Mouse (Mus musculus): ENCODE measurements at regions not wholly inside any gene's neighbourhood (a gene's known extent, or its start where the extent isn't known, plus 50 kb on each side); places are given as distances from the start of the nearest gene placed in this dataset.

DNA sequence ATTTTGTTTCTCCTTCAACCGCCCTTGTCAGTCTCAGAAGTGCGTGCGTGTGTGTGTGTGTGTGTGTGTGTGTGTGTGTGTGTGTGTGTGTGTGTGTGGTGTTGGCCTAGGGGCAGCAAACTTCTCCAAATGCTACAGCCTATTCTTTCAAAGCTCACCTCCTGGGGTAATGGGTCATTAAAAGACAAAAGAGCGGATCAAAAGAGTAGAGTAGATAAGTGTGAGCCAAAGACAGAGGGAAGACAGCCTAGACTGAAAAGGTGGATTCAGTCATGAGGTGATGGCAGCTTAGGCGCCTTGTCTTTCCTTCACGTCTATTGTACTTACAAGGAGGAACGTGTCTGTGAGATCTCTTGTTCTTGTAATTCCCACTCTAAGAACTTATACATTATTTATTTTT is 199.6 kb upstream of the Sash1 start:
- no peaks in the 10 kb centered on the region for H3K9me3 ChIP-seq (ENCODE audit: control insufficient read depth, low read length)

DNA sequence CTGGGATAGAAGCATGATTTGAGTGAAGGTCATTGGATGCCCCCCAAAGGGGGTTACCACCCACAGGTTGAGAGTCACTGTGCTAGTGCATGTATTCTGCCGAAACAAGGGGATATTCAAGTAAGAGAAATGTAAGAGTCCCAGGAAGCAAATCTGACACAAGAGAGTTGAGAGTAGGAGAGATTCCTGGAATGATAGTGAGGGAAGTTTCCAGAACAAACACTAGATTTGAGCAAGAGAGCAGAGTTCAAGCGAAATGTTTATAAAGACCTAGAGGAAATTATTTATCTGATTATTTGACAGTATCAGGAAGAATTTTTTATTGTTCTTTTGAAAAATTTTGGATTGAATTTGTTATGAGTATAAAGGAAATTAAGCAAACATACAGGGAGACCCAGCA is 189.0 kb upstream of the Sash1 start:
- H3K36me3 ChIP-seq (ENCODE audit: control insufficient read depth, insufficient read depth, low read length): no peaks in the 10 kb centered on the region
- H3K4me2 ChIP-seq (ENCODE audit: low read depth): no peak overlapping the region
- whole genome bisulfite sequencing: 92% methylated on average over 2 of the region's 2 CpGs
- H3K27ac ChIP-seq (ENCODE audit: low read depth, low read length): no peak overlapping the region
- H3K4me1 ChIP-seq (ENCODE audit: control insufficient read depth, insufficient read depth, low read length): no peaks in the 10 kb centered on the region
- H3K4me3 ChIP-seq (ENCODE audit: low read depth, low read length): no peak overlapping the region
- no peak for DNase-seq (ENCODE audit: low spot score)
- ATAC-seq (ENCODE audit: insufficient read depth, low FRiP score, low TSS enrichment): no peak
- H3K9me3 ChIP-seq (ENCODE audit: control insufficient read depth, low read length): no peaks in the 10 kb centered on the region
- no peak overlapping the region for H3K9ac ChIP-seq (ENCODE audit: low read length)
- no peaks in the 10 kb centered on the region for H3K27me3 ChIP-seq (ENCODE audit: control insufficient read depth, insufficient read depth, low read length)

More for the DNA sequence above, 199.6 kb upstream of the Sash1 start:
- Histone ChIP-seq H3K27ac (ENCODE audit: low read depth, low read length) (no peak overlapping the region), H3K4me3 (ENCODE audit: low read depth, low read length) (no peak overlapping the region), H3K27me3 (ENCODE audit: control insufficient read depth, insufficient read depth, low read length) (no peaks in the 10 kb centered on the region), H3K4me2 (ENCODE audit: low read depth) (no peak overlapping the region), H3K4me1 (ENCODE audit: control insufficient read depth, insufficient read depth, low read length) (no peaks in the 10 kb centered on the region), H3K9ac (ENCODE audit: low read length) (no peak overlapping the region), H3K36me3 (ENCODE audit: control insufficient read depth, insufficient read depth, low read length) (no peaks in the 10 kb centered on the region)
- ATAC-seq (ENCODE audit: insufficient read depth, low FRiP score, low TSS enrichment): no peak
- DNase-seq (ENCODE audit: low spot score): no peak
- WGBS: 53% methylated on average over 7 of the region's 7 CpGs

DNA sequence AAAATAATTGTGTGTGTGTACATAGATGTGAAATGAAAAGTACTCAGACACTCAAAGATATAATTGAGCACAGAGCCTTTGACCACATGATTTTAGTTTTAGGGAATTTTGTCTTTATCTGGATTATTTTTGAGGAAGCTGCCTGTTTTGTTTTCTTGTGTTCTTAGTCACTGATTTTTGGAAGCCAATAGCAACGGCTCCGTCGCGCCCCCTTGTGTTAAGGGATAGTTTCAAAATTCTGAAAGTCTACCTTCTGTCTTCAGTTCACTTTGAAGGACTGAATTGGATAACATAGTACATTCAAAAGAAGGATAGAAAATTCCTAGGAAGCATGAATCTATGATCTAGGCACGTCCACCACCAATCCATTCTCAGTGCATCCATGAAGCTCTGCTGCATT is 185.8 kb upstream of the Sash1 start:
- peak; percentile 23 for DNase-seq (ENCODE audit: low spot score)
- ATAC-seq (ENCODE audit: insufficient read depth, low FRiP score, low TSS enrichment): no peak
- no peak overlapping the region for H3K4me3 ChIP-seq (ENCODE audit: low read depth, low read length)
- 15% methylated on average over 5 of the region's 5 CpGs for WGBS
- no peaks in the 10 kb centered on the region for H3K36me3 ChIP-seq (ENCODE audit: control insufficient read depth, insufficient read depth, low read length)
- H3K4me1 ChIP-seq (ENCODE audit: control insufficient read depth, insufficient read depth, low read length): no peaks in the 10 kb centered on the region
- no peak overlapping the region for H3K4me2 ChIP-seq (ENCODE audit: low read depth)
- no peak overlapping the region for H3K9ac ChIP-seq (ENCODE audit: low read length)
- no peaks in the 10 kb centered on the region for H3K9me3 ChIP-seq (ENCODE audit: control insufficient read depth, low read length)
- H3K27ac ChIP-seq (ENCODE audit: low read depth, low read length): no peak overlapping the region
- no peaks in the 10 kb centered on the region for H3K27me3 ChIP-seq (ENCODE audit: control insufficient read depth, insufficient read depth, low read length)

DNA sequence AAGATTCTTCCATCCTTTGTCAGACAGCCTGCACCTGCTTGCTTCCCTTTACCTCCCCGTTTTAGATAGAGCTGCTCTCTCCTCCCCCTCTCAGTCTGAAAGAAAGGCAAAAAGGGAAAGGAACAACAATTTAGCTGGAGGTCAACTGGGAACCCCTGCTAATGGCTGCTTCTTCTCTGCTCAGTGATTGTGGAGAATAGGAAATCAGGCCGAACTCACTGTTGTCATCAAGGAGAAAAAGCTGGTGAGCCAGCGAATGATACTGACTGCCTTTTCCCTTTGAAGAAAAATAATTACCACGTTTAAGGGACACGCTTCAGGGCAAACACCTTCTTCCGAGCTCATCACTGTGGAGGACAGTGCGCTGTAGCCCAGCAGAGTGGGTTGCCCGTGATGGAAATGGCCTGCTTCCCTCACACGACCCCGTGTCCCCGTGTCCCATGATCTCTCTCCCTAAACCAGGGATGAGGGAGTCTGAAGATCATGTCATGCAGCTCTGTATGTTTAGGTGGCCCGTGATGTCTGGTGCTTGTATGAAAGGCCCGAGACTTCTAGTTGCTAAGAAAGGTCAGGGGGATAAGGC is 183.8 kb upstream of the Sash1 start:
- Histone ChIP-seq H3K27ac (ENCODE audit: low read depth, low read length) (no peak overlapping the region), H3K4me2 (ENCODE audit: low read depth) (no peak overlapping the region), H3K9ac (ENCODE audit: low read length) (no peak overlapping the region), H3K4me3 (ENCODE audit: low read depth, low read length) (no peak overlapping the region), H3K9me3 (ENCODE audit: control insufficient read depth, low read length) (no peaks in the 10 kb centered on the region), H3K27me3 (ENCODE audit: control insufficient read depth, insufficient read depth, low read length) (no peaks in the 10 kb centered on the region), H3K36me3 (ENCODE audit: control insufficient read depth, insufficient read depth, low read length) (no peaks in the 10 kb centered on the region), H3K4me1 (ENCODE audit: control insufficient read depth, insufficient read depth, low read length) (no peaks in the 10 kb centered on the region)
- DNase-seq (ENCODE audit: low spot score) (no peak), ATAC-seq (ENCODE audit: insufficient read depth, low FRiP score, low TSS enrichment) (no peak)
- WGBS: 84% methylated on average over 13 of the region's 13 CpGs

DNA sequence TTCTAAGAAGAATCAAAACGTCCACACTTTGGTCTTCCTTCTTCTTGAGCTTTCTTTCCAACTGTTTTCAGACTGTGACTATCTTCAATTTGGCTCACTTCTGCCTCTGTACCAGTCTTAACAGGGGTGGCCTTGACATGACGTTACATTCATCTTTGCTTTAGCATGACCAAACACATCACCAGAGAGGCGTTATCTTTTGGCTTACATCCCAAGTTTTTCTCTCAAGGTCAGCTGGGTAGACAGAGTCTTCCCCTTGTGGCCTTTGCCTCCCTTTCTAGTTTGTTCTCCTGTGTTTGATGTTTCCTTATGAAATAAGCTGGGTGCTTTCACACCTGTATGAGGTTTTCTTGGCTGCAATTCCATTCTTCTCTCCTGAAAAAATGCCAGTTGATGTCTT is 180.7 kb upstream of the Sash1 start:
- H3K9me3 ChIP-seq (ENCODE audit: control insufficient read depth, low read length): no peaks in the 10 kb centered on the region
- H3K27ac ChIP-seq (ENCODE audit: low read depth, low read length): no peak overlapping the region
- no peaks in the 10 kb centered on the region for H3K36me3 ChIP-seq (ENCODE audit: control insufficient read depth, insufficient read depth, low read length)
- H3K9ac ChIP-seq (ENCODE audit: low read length): no peak overlapping the region
- ATAC-seq (ENCODE audit: insufficient read depth, low FRiP score, low TSS enrichment) (no peak), DNase-seq (ENCODE audit: low spot score) (no peak)
- H3K4me1 ChIP-seq (ENCODE audit: control insufficient read depth, insufficient read depth, low read length): no peaks in the 10 kb centered on the region
- no peaks in the 10 kb centered on the region for H3K27me3 ChIP-seq (ENCODE audit: control insufficient read depth, insufficient read depth, low read length)
- H3K4me3 ChIP-seq (ENCODE audit: low read depth, low read length): no peak overlapping the region
- no peak overlapping the region for H3K4me2 ChIP-seq (ENCODE audit: low read depth)
- 85% methylated on average over 3 of the region's 3 CpGs for WGBS

DNA sequence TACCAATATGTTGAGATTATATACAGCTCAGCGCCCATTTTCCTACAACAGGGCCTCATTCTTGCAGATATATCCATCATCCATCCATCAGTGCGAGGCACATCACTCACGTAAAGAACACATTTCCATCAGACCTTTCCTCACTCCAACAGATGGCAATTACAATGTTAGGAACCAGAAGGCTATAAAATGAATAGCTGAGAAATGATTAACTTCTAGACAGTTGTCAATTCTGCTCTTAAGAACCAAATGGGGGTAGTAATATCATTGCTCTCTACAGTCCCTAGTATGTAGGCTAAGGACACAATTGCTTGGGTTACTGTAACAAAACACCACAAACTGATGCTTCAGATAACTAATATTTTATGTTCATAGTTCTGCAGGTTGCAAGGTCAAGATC is 176.1 kb upstream of the Sash1 start:
- ATAC-seq (ENCODE audit: insufficient read depth, low FRiP score, low TSS enrichment) (no peak), DNase-seq (ENCODE audit: low spot score) (no peak)
- WGBS: 85% methylated on average over 3 of the region's 3 CpGs
- Histone ChIP-seq H3K36me3 (ENCODE audit: control insufficient read depth, insufficient read depth, low read length) (no peaks in the 10 kb centered on the region), H3K27ac (ENCODE audit: low read depth, low read length) (no peak overlapping the region), H3K4me3 (ENCODE audit: low read depth, low read length) (no peak overlapping the region), H3K9ac (ENCODE audit: low read length) (no peak overlapping the region), H3K27me3 (ENCODE audit: control insufficient read depth, insufficient read depth, low read length) (no peaks in the 10 kb centered on the region), H3K4me1 (ENCODE audit: control insufficient read depth, insufficient read depth, low read length) (no peaks in the 10 kb centered on the region), H3K9me3 (ENCODE audit: control insufficient read depth, low read length) (no peaks in the 10 kb centered on the region), H3K4me2 (ENCODE audit: low read depth) (no peak overlapping the region)

DNA sequence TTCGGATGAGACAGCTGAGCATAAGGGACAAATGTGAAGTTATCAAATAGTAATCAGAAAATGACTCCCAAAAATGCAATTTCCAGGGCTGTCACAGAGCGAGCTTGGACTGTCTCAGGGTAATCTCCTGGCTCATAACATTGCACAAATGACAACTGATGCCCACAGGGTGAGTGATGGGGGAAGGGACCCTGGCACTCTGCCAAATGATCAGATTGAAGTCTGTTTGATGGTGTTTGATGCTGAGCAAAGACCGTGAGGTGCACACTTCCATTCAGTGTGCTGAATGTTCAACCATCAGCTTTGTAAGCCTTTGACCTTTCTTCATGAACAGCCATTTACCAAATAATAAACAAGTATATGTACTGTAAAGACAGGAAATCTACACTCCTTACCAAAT is 169.4 kb upstream of the Sash1 start:
- no peaks in the 10 kb centered on the region for H3K36me3 ChIP-seq (ENCODE audit: control insufficient read depth, insufficient read depth, low read length)
- ATAC-seq (ENCODE audit: insufficient read depth, low FRiP score, low TSS enrichment) (no peak), DNase-seq (ENCODE audit: low spot score) (no peak)
- no peaks in the 10 kb centered on the region for H3K27me3 ChIP-seq (ENCODE audit: control insufficient read depth, insufficient read depth, low read length)
- no peak overlapping the region for H3K27ac ChIP-seq (ENCODE audit: low read depth, low read length)
- no peak overlapping the region for H3K4me2 ChIP-seq (ENCODE audit: low read depth)
- no peak overlapping the region for H3K9ac ChIP-seq (ENCODE audit: low read length)
- WGBS: 76% methylated on average over 3 of the region's 3 CpGs
- H3K4me1 ChIP-seq (ENCODE audit: control insufficient read depth, insufficient read depth, low read length): no peaks in the 10 kb centered on the region
- no peak overlapping the region for H3K4me3 ChIP-seq (ENCODE audit: low read depth, low read length)
- no peaks in the 10 kb centered on the region for H3K9me3 ChIP-seq (ENCODE audit: control insufficient read depth, low read length)

DNA sequence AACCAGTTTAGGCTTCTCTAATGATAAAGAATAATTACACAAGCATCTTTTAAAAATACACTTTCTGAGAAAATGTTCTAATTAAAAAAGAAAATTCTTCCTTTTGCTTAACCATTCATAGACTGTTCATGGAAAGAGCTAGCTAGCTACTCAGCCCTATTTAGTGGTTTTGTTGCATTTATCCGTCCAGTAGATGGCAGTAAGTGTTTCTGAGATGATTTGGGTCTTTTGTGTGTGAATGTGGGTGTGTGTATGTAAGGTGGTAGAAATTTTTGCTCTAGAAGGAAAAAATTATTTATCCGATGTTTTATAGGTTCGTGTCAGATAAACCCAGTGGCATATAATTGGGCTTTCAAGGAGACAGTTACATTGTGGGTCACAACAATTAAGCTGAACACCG is 167.5 kb upstream of the Sash1 start:
- no peak overlapping the region for H3K27ac ChIP-seq (ENCODE audit: low read depth, low read length)
- no peak for ATAC-seq (ENCODE audit: insufficient read depth, low FRiP score, low TSS enrichment)
- H3K9me3 ChIP-seq (ENCODE audit: control insufficient read depth, low read length): no peaks in the 10 kb centered on the region
- no peak overlapping the region for H3K4me2 ChIP-seq (ENCODE audit: low read depth)
- no peaks in the 10 kb centered on the region for H3K36me3 ChIP-seq (ENCODE audit: control insufficient read depth, insufficient read depth, low read length)
- no peaks in the 10 kb centered on the region for H3K27me3 ChIP-seq (ENCODE audit: control insufficient read depth, insufficient read depth, low read length)
- DNase-seq (ENCODE audit: low spot score): no peak
- H3K4me1 ChIP-seq (ENCODE audit: control insufficient read depth, insufficient read depth, low read length): no peaks in the 10 kb centered on the region
- WGBS: 59% methylated on average over 4 of the region's 4 CpGs
- no peak overlapping the region for H3K9ac ChIP-seq (ENCODE audit: low read length)
- H3K4me3 ChIP-seq (ENCODE audit: low read depth, low read length): no peak overlapping the region

DNA sequence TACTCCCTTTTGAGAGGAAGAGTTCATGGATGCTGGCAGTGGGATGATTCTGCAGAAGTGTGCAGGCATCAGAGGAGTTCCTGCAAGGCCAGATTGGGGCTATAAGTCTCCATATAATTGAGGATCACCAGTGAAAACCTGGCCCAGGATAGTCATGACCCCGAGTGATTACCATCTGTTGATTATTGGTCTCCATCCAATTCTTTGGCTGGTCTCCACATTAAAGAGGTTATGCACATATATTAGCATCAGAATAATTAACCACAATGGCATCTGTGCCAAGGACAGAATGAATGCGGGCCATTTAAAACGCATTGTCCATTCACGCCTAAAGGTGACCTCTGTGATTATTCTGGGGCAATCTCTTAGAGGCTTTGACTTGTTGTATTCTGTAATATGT is 161.5 kb upstream of the Sash1 start:
- Histone ChIP-seq H3K36me3 (ENCODE audit: control insufficient read depth, insufficient read depth, low read length) (no peaks in the 10 kb centered on the region), H3K9ac (ENCODE audit: low read length) (no peak overlapping the region), H3K27ac (ENCODE audit: low read depth, low read length) (no peak overlapping the region), H3K27me3 (ENCODE audit: control insufficient read depth, insufficient read depth, low read length) (no peaks in the 10 kb centered on the region), H3K9me3 (ENCODE audit: control insufficient read depth, low read length) (no peaks in the 10 kb centered on the region), H3K4me3 (ENCODE audit: low read depth, low read length) (no peak overlapping the region), H3K4me2 (ENCODE audit: low read depth) (no peak overlapping the region), H3K4me1 (ENCODE audit: control insufficient read depth, insufficient read depth, low read length) (no peaks in the 10 kb centered on the region)
- 88% methylated on average over 4 of the region's 4 CpGs for WGBS
- no peak for ATAC-seq (ENCODE audit: insufficient read depth, low FRiP score, low TSS enrichment)
- no peak for DNase-seq (ENCODE audit: low spot score)

All from neural tube, embryonic 11.5 days (tissue).